Mouse (Mus musculus) CH12.LX (cell line): Measurements from ENCODE around the gene Mrln. TPM values are rescaled to one million over a fixed set of nuclear protein-coding genes. Genes with fewer than 3 reads are reported as not detected.

Experiments used
- DNase-seq: peaks from one replicate; pipeline ENCODE4 v3.0.0-alpha.2; 2013; ENCODE audit errors: extremely low read depth
- H3K27ac ChIP-seq: 2 replicates; pipeline ENCODE4 v1.5.1; 2012; ENCODE audit warnings: low read depth, mild to moderate bottlenecking, control low read depth, moderate library complexity; ENCODE audit not compliant: insufficient read depth
- H3K27me3 ChIP-seq: replicated peaks from 2 replicates; pipeline ENCODE3; 2012; ENCODE audit warnings: inconsistent platforms
- H3K36me3 ChIP-seq, 2 experiments: replicated peaks in 1 of 2; 2 replicates each; pipeline versions ENCODE3 to v1.6.1; 2012; ENCODE audit warnings: inconsistent platforms in 1 of 2, low read length in 1 of 2, mild to moderate bottlenecking in 1 of 2, mixed read lengths in 1 of 2, moderate library complexity in 1 of 2; ENCODE audit not compliant: control insufficient read depth in 1 of 2, insufficient read depth in 1 of 2
- H3K4me1 ChIP-seq, 2 experiments: 2 replicates each; pipeline ENCODE4 v1.6.1; 2012; ENCODE audit warnings: inconsistent platforms in 1 of 2, moderate library complexity in 1 of 2; ENCODE audit not compliant: insufficient read depth in 2 of 2, control insufficient read depth in 1 of 2
- H3K4me2 ChIP-seq: 2 replicates; pipeline ENCODE4 v1.6.1; 2012; ENCODE audit warnings: low read depth, mild to moderate bottlenecking, control low read depth; ENCODE audit not compliant: poor library complexity, insufficient read depth, severe bottlenecking
- H3K4me3 ChIP-seq, 3 experiments: fragments of 150-350 bp in 1 of 3; sonication (generic) in 1 of 3; replicated peaks in 1 of 3; 2 replicates each; pipeline versions ENCODE3 to v1.5.1; 2011 to 2012; ENCODE audit warnings: low read depth in 2 of 3, low read length in 2 of 3, mild to moderate bottlenecking in 2 of 3, moderate library complexity in 2 of 3, control low read depth in 1 of 3, improper control_type of control experiment in 1 of 3, inconsistent platforms in 1 of 3, mixed read lengths in 1 of 3; ENCODE audit not compliant: poor library complexity in 1 of 3
- H3K79me2 ChIP-seq: replicated peaks from 2 replicates; pipeline ENCODE4 v1.6.1; 2012; ENCODE audit warnings: mild to moderate bottlenecking, moderate library complexity; ENCODE audit not compliant: control insufficient read depth, poor library complexity, insufficient read depth, severe bottlenecking; ENCODE audit errors: extremely low read depth
- H3K9ac ChIP-seq: 2 replicates; pipeline ENCODE4 v1.6.1; 2012; ENCODE audit warnings: low read depth, mild to moderate bottlenecking, control low read depth, moderate library complexity; ENCODE audit not compliant: insufficient read depth
- H3K9me3 ChIP-seq: replicated peaks from 2 replicates; pipeline ENCODE3; 2012; ENCODE audit warnings: low read length, inconsistent platforms, mixed read lengths
- BHLHE40 ChIP-seq: IDR thresholded peaks from 2 replicates; pipeline ENCODE4 v1.6.1; 2011; ENCODE audit warnings: mild to moderate bottlenecking, low read depth, low read length, improper control_type of control experiment
- CHD1 ChIP-seq: IDR thresholded peaks from 2 replicates; pipeline ENCODE4 v1.6.1; 2012; ENCODE audit warnings: low read depth, low read length, improper control_type of control experiment, inconsistent platforms
- CHD2 ChIP-seq: IDR thresholded peaks from 2 replicates; pipeline ENCODE4 v1.6.1; 2011; ENCODE audit warnings: low read length, improper control_type of control experiment
- CTCF ChIP-seq, 2 experiments: IDR thresholded peaks in 1 of 2; conservative IDR thresholded peaks in 1 of 2; 2 replicates each; pipeline ENCODE4 v1.5.1; 2011 to 2012; ENCODE audit warnings: low read depth in 2 of 2, low read length in 2 of 2, improper control_type of control experiment in 1 of 2, inconsistent platforms in 1 of 2, mild to moderate bottlenecking in 1 of 2, moderate library complexity in 1 of 2
- EP300 ChIP-seq: IDR thresholded peaks from 2 replicates; pipeline ENCODE4 v1.6.1; 2011; ENCODE audit warnings: low read length, improper control_type of control experiment
- GABPA ChIP-seq: IDR thresholded peaks from 2 replicates; pipeline ENCODE4 v1.6.1; 2012; ENCODE audit warnings: low read depth, low read length, improper control_type of control experiment, inconsistent platforms; ENCODE audit not compliant: insufficient replicate concordance
- JUN ChIP-seq: IDR thresholded peaks from 2 replicates; pipeline ENCODE4 v1.6.1; 2011; ENCODE audit warnings: low read depth, mild to moderate bottlenecking, low read length, improper control_type of control experiment, moderate library complexity; ENCODE audit not compliant: insufficient read depth
- MAFK ChIP-seq: IDR thresholded peaks from 2 replicates; pipeline ENCODE4 v1.6.1; 2011; ENCODE audit warnings: low read length, improper control_type of control experiment; ENCODE audit not compliant: insufficient replicate concordance
- MAX ChIP-seq: IDR thresholded peaks from 2 replicates; pipeline ENCODE4 v1.6.1; 2011; ENCODE audit warnings: low read length, improper control_type of control experiment
- MAZ ChIP-seq: IDR thresholded peaks from 2 replicates; pipeline ENCODE4 v1.6.1; 2012; ENCODE audit warnings: low read depth, mild to moderate bottlenecking, inconsistent platforms, low read length, improper control_type of control experiment, moderate library complexity
- MEF2A ChIP-seq: IDR thresholded peaks from 2 replicates; pipeline ENCODE4 v1.6.1; 2014; ENCODE audit warnings: low read depth, mild to moderate bottlenecking, inconsistent platforms, low read length, improper control_type of control experiment, borderline replicate concordance
- NELFE ChIP-seq: IDR thresholded peaks from 2 replicates; pipeline ENCODE4 v1.6.1; 2011; ENCODE audit warnings: low read depth, low read length, improper control_type of control experiment
- POLR2A ChIP-seq: IDR thresholded peaks from 2 replicates; pipeline ENCODE4 v1.6.1; 2011; ENCODE audit warnings: low read depth, mild to moderate bottlenecking, improper control_type of control experiment, low read length
- POLR2AphosphoS2 ChIP-seq: IDR thresholded peaks from 2 replicates; pipeline ENCODE4 v1.6.1; 2011; ENCODE audit warnings: low read depth, low read length, improper control_type of control experiment
- RAD21 ChIP-seq: IDR thresholded peaks from 2 replicates; pipeline ENCODE4 v1.6.1; 2011; ENCODE audit warnings: low read depth, mild to moderate bottlenecking, low read length, improper control_type of control experiment, moderate library complexity
- SIN3A ChIP-seq: IDR thresholded peaks from 2 replicates; pipeline ENCODE4 v1.6.1; 2012; ENCODE audit warnings: low read length, improper control_type of control experiment, inconsistent platforms
- SMC3 ChIP-seq: IDR thresholded peaks from 2 replicates; pipeline ENCODE4 v1.6.1; 2011; ENCODE audit warnings: low read depth, low read length, improper control_type of control experiment
- TCF12 ChIP-seq: IDR thresholded peaks from 2 replicates; pipeline ENCODE4 v1.6.1; 2014; ENCODE audit warnings: low read depth, mild to moderate bottlenecking, inconsistent platforms, low read length, improper control_type of control experiment
- USF1 ChIP-seq: IDR thresholded peaks from 2 replicates; pipeline ENCODE4 v1.6.1; 2014; ENCODE audit warnings: low read depth, mild to moderate bottlenecking, inconsistent platforms, low read length, improper control_type of control experiment
- USF2 ChIP-seq: conservative IDR thresholded peaks from 2 replicates; pipeline ENCODE4 v1.6.1; 2011; ENCODE audit warnings: low read depth, low read length, improper control_type of control experiment
- ZC3H11A ChIP-seq: IDR thresholded peaks from 2 replicates; pipeline ENCODE4 v1.6.1; 2012; ENCODE audit warnings: low read depth, mild to moderate bottlenecking, inconsistent platforms, low read length, improper control_type of control experiment
- ZMIZ1 ChIP-seq: IDR thresholded peaks from 2 replicates; pipeline ENCODE4 v1.6.1; 2012; ENCODE audit warnings: low read depth, mild to moderate bottlenecking, inconsistent platforms, low read length, improper control_type of control experiment
- dilution Hi-C: fragments of 300-500 bp; cut with MboI; formaldehyde crosslinking; loops from 2 replicates; pipeline ENCODE4 v1.14.3; 2020; ENCODE audit warnings: low sequenced_read_pairs; ENCODE audit not compliant: extremely low pct_unique_long_range_greater_than_20kb, extremely low pct_ligation_motif_present
- in situ Hi-C: fragments of 300-500 bp; cut with MboI; formaldehyde crosslinking; loops from 3 replicates; pipeline ENCODE4 v1.14.3; 2019; ENCODE audit warnings: low sequenced_read_pairs, low pct_ligation_motif_present, low pct_unique_long_range_greater_than_20kb, mixed read lengths
- polyA plus RNA-seq: library from polyadenylated mRNA; unstranded; fragments of >175 nt; gene quantifications from 2 replicates; pipeline ENCODE4 v1.2.1, GENCODE M21; 2012; ENCODE audit warnings: low read depth; ENCODE audit not compliant: insufficient read length
- total RNA-seq, 2 experiments: library from RNA; depleted of rRNA; stranded (reverse); fragments of 300-350 nt in 1 of 2; fragments of >200 nt in 1 of 2; gene quantifications; 2 replicates each; pipeline ENCODE4 v1.2.3; 2012 to 2014

The Mrln gene
- total and polyA plus RNA-seq, 3 experiments, result not detected

DNA sequence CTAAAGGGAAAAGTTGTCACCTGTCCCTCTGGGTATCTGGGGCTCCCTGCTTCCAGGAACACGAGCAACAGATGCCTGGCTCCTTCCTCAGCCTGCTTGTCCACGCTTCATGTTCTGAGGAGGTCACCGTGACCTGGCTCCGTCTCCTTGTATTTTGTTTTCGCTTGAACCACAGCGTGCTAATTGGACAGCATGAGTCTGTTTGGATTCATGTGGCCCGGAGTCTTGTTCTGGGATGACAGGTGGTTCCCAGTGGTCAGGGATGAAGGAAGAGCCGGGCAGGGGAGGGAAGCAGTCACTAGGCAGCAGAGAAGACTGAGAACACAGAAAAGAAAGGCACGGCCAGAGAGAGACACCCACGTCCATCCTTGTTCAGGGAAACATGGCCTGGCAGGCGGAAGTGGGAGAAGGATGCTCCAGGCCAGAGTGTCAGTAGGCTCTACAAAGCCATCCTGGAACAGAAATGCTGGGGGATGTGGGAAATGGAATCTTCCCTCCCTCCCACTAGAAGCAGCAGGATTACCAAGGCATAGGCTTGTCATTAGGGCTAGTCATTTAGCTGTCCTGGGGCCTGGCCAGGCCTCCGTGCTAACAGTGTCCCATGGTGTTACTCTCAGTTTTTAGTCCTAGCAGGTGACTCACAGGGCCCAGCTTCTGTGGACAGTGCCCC, 44.7 kb upstream of the Mrln start:
- Histone ChIP-seq H3K4me3 (no peak overlapping the region), H3K27me3 (no peaks in the 10 kb centered on the region), H3K79me2 (no peaks in the 10 kb centered on the region), H3K4me2 (no peak overlapping the region), H3K9ac (no peak overlapping the region), H3K9me3 (peaks cover 3% of the 10 kb centered on the region), H3K27ac (no peak overlapping the region), H3K36me3 (peaks cover 39 to 79% of the 10 kb centered on the region in 2 experiments), H3K4me1 (peaks cover 11 to 56% of the 10 kb centered on the region in 2 experiments)
- no peak for DNase-seq
- in situ Hi-C loops, result no loop called here
- dilution Hi-C loops, result no loop called here
- no peak for TF ChIP-seq MEF2A
- no peak for TF ChIP-seq TCF12
- no peak for TF ChIP-seq POLR2A
- no peak for TF ChIP-seq USF2
- TF ChIP-seq SMC3, result no peak
- no peak for TF ChIP-seq BHLHE40
- no peak for TF ChIP-seq USF1
- no peak for TF ChIP-seq EP300
- no peak for TF ChIP-seq MAX
- TF ChIP-seq CTCF (conservative IDR thresholded peaks at IDR 0.05 in 1 of 2, IDR thresholded peaks at IDR 0.05 in 1 of 2; ENCODE audit: low read depth in 2 of 2, low read length in 2 of 2), result no peak
- no peak for TF ChIP-seq JUN
- TF ChIP-seq CHD1, result no peak

DNA sequence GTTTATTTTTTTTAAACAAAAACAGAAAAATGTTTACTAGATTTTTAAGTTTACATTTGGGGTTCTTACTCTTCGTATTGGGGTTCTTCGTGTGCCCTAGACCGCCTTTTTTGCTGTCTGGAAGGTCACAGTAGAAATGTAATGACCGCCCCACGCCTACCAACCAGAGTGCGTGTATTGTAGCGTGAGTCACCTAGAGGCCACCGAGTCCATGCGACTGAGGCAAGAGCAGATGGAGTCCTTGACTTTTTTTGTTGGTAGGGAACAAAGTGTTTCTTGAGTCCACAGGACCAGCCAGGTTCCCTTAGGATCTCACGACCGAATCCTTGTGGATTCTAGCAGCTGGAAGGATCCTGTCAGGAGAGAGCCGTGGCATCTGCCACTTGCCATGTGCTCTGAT, 43.7 kb upstream of the Mrln start:
- dilution Hi-C loops (no loop called here), in situ Hi-C loops (no loop called here)
- Histone ChIP-seq H3K4me3 (no peak overlapping the region), H3K4me2 (no peak overlapping the region), H3K9me3 (peaks cover 3% of the 10 kb centered on the region), H3K36me3 (peaks cover 32 to 79% of the 10 kb centered on the region in 2 experiments), H3K27ac (no peak overlapping the region), H3K4me1 (peaks cover 11 to 56% of the 10 kb centered on the region in 2 experiments), H3K9ac (no peak overlapping the region), H3K27me3 (no peaks in the 10 kb centered on the region), H3K79me2 (no peaks in the 10 kb centered on the region)
- no peak for DNase-seq
- TF ChIP-seq SIN3A (no peak), NELFE (no peak), USF1 (no peak), POLR2A (no peak), TCF12 (no peak), MAFK (no peak), CHD2 (no peak), ZMIZ1 (no peak), ZC3H11A (no peak), MEF2A (no peak), BHLHE40 (no peak), MAZ (no peak), POLR2AphosphoS2 (no peak), RAD21 (no peak), JUN (no peak), SMC3 (no peak), CTCF (conservative IDR thresholded peaks at IDR 0.05 in 1 of 2, IDR thresholded peaks at IDR 0.05 in 1 of 2; ENCODE audit: low read depth in 2 of 2, low read length in 2 of 2) (no peak), GABPA (no peak)
